Mouse (Mus musculus): Measurements from ENCODE around the gene Bdnf.

Bdnf gene

GRCm38 (mm10) chr2:109706524-109706923, 32.0 kb downstream of the Bdnf start:
- DNase-seq, result no peak

DNA sequence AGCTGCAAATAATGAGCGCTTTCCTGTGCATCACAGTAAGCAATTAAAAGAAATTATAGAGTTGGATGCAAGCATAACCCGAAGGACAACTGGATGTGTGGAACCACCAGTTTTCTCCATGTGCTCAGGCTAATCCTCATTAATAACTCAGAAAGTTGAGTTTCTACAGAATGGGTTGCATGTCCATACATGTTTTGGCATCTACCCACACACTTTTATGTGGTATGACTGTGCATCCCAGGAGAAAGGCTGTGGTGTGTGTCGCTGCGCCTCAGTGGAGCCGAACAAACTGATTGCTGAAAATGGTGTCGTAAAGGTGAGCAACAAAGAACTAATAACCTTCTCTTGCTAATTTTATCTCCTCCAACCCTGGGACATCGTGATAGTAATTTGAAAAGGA, 34.8 kb downstream of the Bdnf start:
- no peak for DNase-seq

DNA sequence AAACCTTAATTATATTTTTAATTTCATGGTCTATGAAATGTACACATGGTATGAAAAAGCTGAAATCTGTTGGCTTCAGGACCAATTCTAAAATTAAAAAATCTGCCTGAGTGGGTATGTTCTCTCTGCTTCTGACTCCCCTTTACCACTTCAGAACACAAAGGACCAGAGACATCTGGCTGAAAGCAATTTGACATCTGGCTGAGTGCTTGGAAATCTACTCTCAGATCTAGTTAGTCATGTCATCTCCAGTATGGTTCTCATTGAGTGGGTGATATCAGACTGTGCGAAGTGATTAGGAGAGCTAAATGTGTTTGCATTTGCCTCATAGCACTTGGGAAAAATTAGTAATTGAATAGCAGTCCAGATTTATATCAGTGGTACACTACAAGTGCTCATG, 36.5 kb downstream of the Bdnf start:
- DNase-seq, result no peak

GRCm38 (mm10) chr2:109725261-109725660, 50.8 kb downstream of the Bdnf start:
- peak; percentile 53 for DNase-seq

- DNase-seq, result no peak
These were observed 51.3 kb downstream of the Bdnf start for GRCm38 (mm10) chr2:109725831-109726230.

GRCm38 (mm10) chr2:109729221-109729620, 54.7 kb downstream of the Bdnf start:
- DNase-seq, result no peak

GRCm38 (mm10) chr2:109733201-109734039, 58.9 kb downstream of the Bdnf start:
- no peak for DNase-seq

DNA sequence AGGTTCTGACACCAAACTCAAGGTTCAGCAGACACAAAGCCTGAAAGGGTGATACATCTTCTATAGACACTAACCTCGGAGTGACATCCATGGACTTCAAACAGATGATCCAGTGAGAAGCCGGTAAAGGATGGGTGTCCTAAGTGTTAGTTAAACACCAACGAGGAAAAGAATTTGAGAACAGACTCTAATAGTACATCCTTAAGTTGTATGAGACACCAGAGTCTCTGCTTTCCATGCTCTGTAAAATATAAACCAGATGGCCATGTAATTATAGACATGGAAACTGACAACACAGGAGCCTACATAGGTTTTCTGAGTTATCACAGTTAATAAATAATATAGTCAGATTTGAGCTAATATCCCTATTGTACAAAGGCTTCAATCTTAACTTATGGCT, 59.7 kb downstream of the Bdnf start:
- DNase-seq, result no peak

DNA sequence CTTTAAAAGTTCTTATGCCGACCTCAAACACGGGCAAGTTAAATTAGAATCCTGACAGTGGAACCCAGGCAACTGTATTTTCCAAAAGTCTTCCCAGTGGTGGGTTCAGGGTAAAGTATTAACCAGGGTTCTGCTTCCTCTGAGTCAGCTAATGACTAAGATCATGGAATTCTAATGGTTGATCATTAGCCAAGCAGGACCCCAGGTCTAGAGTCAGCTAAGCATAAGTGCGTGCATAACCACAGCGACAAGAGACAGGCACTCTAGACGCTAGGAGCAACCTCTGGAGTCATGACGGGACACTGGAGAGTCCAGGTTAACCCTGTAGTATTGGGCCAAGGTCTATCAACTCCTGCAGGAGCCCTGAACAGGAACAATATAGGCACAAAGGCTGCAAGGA, 60.2 kb downstream of the Bdnf start:
- DNase-seq, result no peak

GRCm38 (mm10) chr2:109735347-109735746, 60.8 kb downstream of the Bdnf start:
- no peak for DNase-seq

DNA sequence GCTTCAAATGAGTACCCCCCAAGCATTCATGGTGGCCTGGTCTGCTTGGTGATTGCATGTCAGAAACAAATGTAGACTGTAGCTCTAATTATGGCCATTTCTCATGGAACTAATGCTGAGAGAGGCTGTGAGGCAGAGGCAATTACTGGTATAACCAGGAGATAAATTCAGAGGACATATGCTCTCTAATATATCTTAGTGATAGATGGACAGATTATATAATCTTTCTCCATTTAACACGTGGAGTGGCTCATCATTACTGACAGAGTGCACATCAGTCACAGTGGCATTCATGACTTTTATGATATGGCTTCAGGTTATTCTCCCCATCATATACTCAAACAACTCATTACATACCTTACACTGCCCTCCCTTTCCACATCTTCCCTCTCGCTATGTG, 61.8 kb downstream of the Bdnf start:
- DNase-seq, result no peak

DNA sequence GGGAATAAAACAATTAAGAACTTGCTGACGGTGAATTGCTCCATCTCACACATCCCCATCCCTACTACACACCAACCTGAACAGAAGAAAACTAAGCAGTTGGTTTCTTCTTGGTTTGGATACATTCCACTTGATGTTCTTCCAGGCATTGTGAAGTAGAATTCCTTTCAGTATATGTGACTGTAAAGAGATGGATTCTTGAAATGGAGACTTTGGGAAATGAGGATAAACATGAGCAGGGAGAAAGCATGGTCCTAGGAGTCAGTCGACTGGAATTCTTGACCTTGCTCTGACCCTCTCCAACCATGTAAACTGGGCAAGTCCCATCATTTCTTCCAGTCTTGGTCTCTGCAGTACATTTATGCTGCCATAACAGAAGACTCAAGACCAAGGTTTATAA, 63.8 kb downstream of the Bdnf start:
- DNase-seq, result no peak

- DNase-seq, result no peak
These were observed 68.9 kb downstream of the Bdnf start for GRCm38 (mm10) chr2:109743208-109743960.

- DNase-seq, result no peak
These were observed 71.7 kb downstream of the Bdnf start for GRCm38 (mm10) chr2:109746223-109746622.

DNA sequence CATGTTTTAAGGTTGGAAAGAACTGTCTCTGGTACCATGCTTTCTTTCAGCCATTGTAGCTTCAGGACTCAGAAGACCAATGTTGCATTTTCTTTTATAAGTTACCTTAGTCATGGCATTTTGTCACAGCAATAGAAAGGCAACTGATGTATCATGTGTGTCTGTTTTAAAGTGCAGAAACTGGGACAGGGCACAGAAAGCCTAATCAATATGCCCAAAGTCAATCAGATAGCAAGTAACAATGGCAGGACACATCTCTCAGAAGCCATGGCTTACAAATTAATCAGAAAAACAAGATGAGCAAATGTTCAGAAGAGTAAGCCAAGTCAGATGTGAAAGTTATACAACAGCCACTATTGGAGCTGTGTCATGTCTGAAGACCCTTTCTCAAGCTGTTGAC, 73.9 kb downstream of the Bdnf start:
- no peak for DNase-seq

- no peak for DNase-seq
These were observed 74.3 kb downstream of the Bdnf start for GRCm38 (mm10) chr2:109748815-109749214.

DNA sequence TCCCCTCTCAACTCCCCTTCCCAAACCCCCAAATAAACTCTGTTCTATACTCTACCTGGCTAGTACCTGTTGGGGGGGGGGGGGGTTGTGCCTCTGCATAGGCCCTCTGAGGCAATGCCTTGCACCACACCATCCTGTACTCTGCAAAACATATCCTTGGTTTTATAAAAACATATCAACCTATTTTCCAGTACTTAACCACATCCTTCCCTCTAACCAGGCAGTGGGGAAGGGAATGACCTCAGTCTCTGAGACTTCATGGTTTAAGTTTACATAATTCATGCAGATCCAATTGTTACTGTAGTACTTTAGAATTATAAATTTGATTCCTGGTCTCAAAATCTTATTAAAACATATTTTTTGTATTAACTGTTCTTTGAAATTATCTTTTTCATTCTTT, 75.5 kb downstream of the Bdnf start:
- no peak for DNase-seq

DNA sequence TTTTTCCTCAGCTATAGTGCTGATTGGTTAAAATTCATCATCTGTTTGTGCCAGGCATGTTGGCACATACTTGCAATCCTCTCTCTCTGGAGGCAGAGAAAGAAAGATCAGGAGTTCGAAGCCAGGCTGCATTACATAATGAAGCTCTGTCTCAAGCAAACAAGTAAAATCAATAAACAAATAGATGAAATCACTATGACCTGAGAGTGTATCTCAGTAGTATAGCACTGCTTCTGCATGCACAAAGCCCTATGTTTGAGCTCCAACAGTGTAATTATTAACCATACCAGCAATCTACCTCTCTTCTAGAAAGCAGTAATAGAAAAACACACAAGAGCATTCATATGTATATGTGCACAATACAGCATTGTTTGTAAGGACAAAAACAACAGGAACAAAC, 76.0 kb downstream of the Bdnf start:
- DNase-seq, result no peak

GRCm38 (mm10) chr2:109756305-109756704, 81.8 kb downstream of the Bdnf start:
- no peak for DNase-seq

DNA sequence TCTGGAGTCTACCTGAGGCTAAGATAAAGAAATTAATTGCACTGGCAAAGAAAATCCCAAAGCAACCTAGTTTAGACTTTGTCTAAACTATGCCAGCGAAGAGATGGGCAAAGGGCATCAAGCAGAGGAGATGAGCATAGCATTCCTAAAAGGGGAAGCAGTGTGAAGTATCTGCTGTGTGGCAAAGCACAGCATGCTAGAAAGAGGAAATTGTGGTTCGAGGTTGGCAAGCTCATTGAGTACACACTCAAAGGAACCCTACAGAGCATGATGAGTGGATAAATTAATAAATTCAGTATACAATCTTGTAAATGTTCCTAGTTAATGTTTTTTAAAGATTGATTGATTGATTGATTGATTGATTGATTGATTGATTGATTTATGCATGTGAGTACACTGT, 92.3 kb downstream of the Bdnf start:
- peak; percentile 10 for DNase-seq

DNA sequence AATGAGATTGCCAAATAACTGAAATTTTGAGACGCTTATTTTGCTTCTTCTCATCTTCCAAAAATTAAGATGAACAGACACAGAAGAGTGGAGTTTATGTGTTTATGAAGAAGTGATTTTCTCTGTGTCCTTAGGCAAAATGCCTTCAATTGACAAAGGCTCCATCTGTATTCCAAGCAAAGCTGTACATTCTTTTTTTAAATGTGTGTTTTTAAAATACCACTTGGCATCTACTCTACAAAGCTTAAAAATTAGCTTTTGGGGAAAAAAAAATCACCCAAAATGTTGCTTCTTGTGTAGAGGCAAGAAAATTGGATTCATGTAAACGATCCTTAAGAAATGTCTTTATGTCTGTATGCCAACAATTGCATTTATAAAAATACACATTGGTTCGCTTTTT, 94.3 kb downstream of the Bdnf start:
- DNase-seq, result no peak

DNA sequence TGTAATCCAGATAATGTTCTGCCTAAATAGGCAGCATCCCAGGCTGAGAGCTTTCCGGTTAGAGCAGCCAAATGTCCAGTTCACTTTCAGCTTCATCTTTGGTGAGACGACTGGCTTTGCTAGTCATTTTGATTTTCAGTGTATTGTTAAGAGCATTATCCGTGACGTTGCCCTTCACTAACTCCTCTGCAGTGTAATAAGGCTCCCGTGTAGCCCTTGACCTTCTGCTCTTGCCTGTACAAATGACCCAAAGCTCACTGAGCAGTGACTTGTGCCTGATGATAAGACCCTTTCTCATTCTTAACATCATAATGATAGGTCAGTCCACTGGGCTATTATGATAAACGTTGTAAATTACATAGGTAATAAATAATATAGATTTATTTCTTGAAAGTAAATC, 101.9 kb downstream of the Bdnf start:
- no peak for DNase-seq
